Mouse (Mus musculus): ENCODE measurements at regions not wholly inside any gene's neighbourhood (a gene's known extent, or its start where the extent isn't known, plus 50 kb on each side); places are given as distances from the start of the nearest gene placed in this dataset.

DNA sequence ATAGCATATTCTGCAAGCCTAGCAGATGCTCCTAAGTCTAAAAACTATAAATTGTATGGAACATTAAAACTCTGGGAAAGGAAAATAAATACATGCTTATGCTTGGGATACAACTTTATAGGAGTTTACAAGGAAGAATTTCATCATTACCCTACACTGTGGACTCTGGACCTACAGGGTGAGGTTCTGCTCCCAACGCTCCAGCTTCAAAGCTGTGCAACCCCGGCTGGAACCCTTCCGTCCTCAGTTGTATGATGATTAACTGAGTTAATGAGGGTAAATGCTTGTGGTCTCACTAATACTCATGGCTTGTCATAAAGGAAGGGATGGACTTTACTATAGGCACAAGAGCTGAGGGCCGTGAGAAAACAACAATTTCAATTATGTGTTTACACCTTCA is 76.6 kb upstream of the Cited2 start:
- TF ChIP-seq CTCF (IDR thresholded peaks at IDR 0.05; ENCODE audit: low read depth) (no peak), EP300 (IDR thresholded peaks at IDR 0.05; ENCODE audit: low read depth) (no peak)
- Histone ChIP-seq H3K9ac (replicated peaks) (no peak overlapping the region), H3K4me2 (ENCODE audit: low read depth, low read length) (no peak overlapping the region), H3K27me3 (ENCODE audit: insufficient read depth, low read length) (no peaks in the 10 kb centered on the region), H3K4me3 (ENCODE audit: low read depth, low read length) (no peak overlapping the region), H3K36me3 (replicated peaks; ENCODE audit: insufficient read depth, low read length) (no peaks in the 10 kb centered on the region), H3K9me3 (ENCODE audit: low read length) (no peaks in the 10 kb centered on the region), H3K4me1 (ENCODE audit: insufficient read depth) (peaks cover 6% of the 10 kb centered on the region), H3K27ac (ENCODE audit: low read depth) (no peak overlapping the region)
- 71% methylated on average over 4 of the region's 4 CpGs for WGBS (ENCODE audit: insufficient replicate concordance)
- DNase-seq (no peak), ATAC-seq (peak; percentile 79)

DNA sequence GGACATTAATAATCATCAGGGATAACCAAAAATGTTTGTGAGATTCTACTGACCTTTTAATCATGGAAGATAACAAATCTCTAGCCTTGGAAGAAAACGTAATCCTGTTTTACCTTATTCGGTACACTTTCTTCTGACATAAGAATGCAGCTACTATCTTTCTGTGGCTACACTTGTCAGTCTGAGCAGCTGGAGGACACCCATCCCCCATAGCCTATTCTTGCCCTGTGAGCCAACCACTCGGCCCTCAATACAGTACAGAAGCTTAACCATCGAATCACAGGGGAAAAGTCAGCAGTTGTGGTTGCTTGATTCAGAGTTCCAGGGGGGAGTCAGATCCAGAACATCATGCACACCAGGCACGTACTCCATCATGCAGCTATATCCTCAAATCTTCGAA is 74.9 kb upstream of the Cited2 start:
- ATAC-seq (no peak), DNase-seq (no peak)
- H3K4me1 ChIP-seq (ENCODE audit: insufficient read depth): peaks cover 18% of the 10 kb centered on the region
- H3K9ac ChIP-seq (replicated peaks): no peak overlapping the region
- H3K4me3 ChIP-seq (ENCODE audit: low read depth, low read length): no peak overlapping the region
- H3K27ac ChIP-seq (ENCODE audit: low read depth): no peak overlapping the region
- no peaks in the 10 kb centered on the region for H3K9me3 ChIP-seq (ENCODE audit: low read length)
- H3K4me2 ChIP-seq (ENCODE audit: low read depth, low read length): no peak overlapping the region
- WGBS (ENCODE audit: insufficient replicate concordance): 61% methylated on average over 6 of the region's 6 CpGs
- no peaks in the 10 kb centered on the region for H3K27me3 ChIP-seq (ENCODE audit: insufficient read depth, low read length)
- H3K36me3 ChIP-seq (replicated peaks; ENCODE audit: insufficient read depth, low read length): no peaks in the 10 kb centered on the region
- TF ChIP-seq CTCF (IDR thresholded peaks at IDR 0.05; ENCODE audit: low read depth) (no peak), EP300 (IDR thresholded peaks at IDR 0.05; ENCODE audit: low read depth) (no peak)

DNA sequence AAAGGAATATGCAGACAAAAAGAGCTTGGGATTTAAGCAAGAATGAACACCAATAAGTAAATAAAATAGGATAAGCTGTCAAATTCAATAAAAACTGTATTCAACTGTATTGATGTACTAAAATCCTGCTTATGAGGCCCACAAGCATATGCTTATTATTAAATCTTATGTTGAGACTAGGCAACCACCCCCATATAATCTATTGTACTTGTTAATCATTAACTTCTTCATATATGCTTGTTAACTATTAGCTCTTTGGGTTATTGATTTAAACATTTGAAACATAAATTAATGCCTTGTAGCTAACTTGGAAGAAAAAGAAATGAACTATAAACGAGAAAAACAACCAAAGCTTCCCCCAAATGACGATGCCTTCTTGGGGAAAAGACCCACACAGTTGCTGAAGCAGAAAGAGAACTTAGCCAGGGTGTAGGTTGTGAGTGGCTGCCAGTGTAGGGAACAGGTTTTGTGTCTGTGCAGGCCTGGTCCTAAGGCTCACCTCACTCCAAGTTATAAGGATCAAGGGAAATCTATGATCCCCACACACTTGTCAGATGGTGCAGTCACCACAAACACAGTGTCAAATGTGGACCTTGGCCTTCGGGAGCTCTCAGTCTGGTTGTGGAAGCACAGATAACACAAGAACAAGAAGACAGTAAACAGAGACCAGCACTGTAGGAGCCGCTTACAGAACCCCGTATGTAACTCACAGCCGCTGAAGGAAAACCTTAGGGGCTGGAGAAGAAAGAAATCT is 71.8 kb upstream of the Cited2 start:
- peak overlapping the region; percentile 62 for H3K27ac ChIP-seq (ENCODE audit: low read depth)
- H3K36me3 ChIP-seq (replicated peaks; ENCODE audit: insufficient read depth, low read length): no peaks in the 10 kb centered on the region
- 57% methylated on average over 6 of the region's 6 CpGs for WGBS (ENCODE audit: insufficient replicate concordance)
- TF ChIP-seq CTCF (IDR thresholded peaks at IDR 0.05; ENCODE audit: low read depth): no peak
- TF ChIP-seq EP300 (IDR thresholded peaks at IDR 0.05; ENCODE audit: low read depth): no peak
- no peak overlapping the region for H3K4me2 ChIP-seq (ENCODE audit: low read depth, low read length)
- H3K27me3 ChIP-seq (ENCODE audit: insufficient read depth, low read length): no peaks in the 10 kb centered on the region
- no peaks in the 10 kb centered on the region for H3K9me3 ChIP-seq (ENCODE audit: low read length)
- no peak overlapping the region for H3K4me3 ChIP-seq (ENCODE audit: low read depth, low read length)
- ATAC-seq: peak; percentile 67
- H3K4me1 ChIP-seq (ENCODE audit: insufficient read depth): peaks cover 21% of the 10 kb centered on the region
- H3K9ac ChIP-seq (replicated peaks): no peak overlapping the region
- DNase-seq: no peak

DNA sequence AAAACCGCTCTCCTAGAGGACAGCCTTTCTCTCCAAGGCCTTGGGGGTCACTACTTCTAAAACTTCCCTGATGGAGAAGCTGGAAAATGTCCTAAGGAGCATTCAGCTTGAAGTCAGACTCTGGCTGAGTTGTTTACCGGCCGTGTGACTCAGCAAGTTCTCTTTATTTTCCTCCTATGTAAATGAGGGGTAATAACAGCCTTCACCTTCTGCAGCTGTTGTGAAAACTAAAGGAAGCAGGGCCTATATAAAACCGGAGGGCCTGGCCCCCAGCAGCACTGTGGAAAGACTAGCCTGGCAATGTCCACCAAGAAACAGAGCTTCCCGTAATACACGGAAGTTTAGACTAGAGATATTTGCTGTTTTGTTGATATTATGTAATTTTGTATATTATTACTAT is 69.7 kb upstream of the Cited2 start:
- 44% methylated on average over 6 of the region's 6 CpGs for WGBS (ENCODE audit: insufficient replicate concordance)
- H3K27ac ChIP-seq (ENCODE audit: low read depth): 0 out of 2 replicates have a peak overlapping the region, but pooled peaks have one; percentile 2
- no peak for DNase-seq
- H3K9me3 ChIP-seq (ENCODE audit: low read length): no peaks in the 10 kb centered on the region
- H3K4me1 ChIP-seq (ENCODE audit: insufficient read depth): peaks cover 21% of the 10 kb centered on the region
- H3K4me3 ChIP-seq (ENCODE audit: low read depth, low read length): no peak overlapping the region
- peak; percentile 56 for ATAC-seq
- peak overlapping the region; percentile 2; the same call in 1 of the 2 replicates for H3K4me2 ChIP-seq (ENCODE audit: low read depth, low read length)
- TF ChIP-seq EP300 (IDR thresholded peaks at IDR 0.05; ENCODE audit: low read depth): no peak
- TF ChIP-seq CTCF (IDR thresholded peaks at IDR 0.05; ENCODE audit: low read depth): no peak
- H3K36me3 ChIP-seq (replicated peaks; ENCODE audit: insufficient read depth, low read length): no peaks in the 10 kb centered on the region
- no peaks in the 10 kb centered on the region for H3K27me3 ChIP-seq (ENCODE audit: insufficient read depth, low read length)
- H3K9ac ChIP-seq (replicated peaks): no peak overlapping the region

DNA sequence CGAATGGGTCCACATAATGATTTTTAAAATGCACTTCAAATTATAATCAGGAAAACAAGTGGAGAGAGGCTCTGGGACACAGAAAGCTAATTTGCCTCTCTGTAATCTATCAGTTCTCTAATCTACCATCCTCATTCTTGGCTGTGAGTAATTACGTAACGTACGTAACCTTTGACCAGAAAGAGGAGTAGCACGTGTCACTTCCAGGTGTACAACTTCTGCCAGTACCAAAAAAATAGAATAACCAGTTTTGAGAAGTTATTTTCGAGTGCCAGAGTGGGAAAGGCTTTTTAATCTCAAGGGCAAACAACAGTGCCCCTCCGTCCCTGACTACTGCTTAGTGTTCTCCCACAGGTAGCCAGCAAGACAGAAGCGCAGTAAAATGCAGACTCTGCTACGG is 69.2 kb upstream of the Cited2 start:
- WGBS (ENCODE audit: insufficient replicate concordance): 56% methylated on average over 9 of the region's 9 CpGs
- H3K9ac ChIP-seq (replicated peaks): no peak overlapping the region
- H3K4me2 ChIP-seq (ENCODE audit: low read depth, low read length): no peak overlapping the region
- no peaks in the 10 kb centered on the region for H3K36me3 ChIP-seq (replicated peaks; ENCODE audit: insufficient read depth, low read length)
- no peak overlapping the region for H3K27ac ChIP-seq (ENCODE audit: low read depth)
- H3K27me3 ChIP-seq (ENCODE audit: insufficient read depth, low read length): no peaks in the 10 kb centered on the region
- TF ChIP-seq EP300 (IDR thresholded peaks at IDR 0.05; ENCODE audit: low read depth) (no peak), CTCF (IDR thresholded peaks at IDR 0.05; ENCODE audit: low read depth) (no peak)
- H3K9me3 ChIP-seq (ENCODE audit: low read length): no peaks in the 10 kb centered on the region
- DNase-seq (no peak), ATAC-seq (peak; percentile 54)
- no peak overlapping the region for H3K4me3 ChIP-seq (ENCODE audit: low read depth, low read length)
- peaks cover 21% of the 10 kb centered on the region for H3K4me1 ChIP-seq (ENCODE audit: insufficient read depth)

DNA sequence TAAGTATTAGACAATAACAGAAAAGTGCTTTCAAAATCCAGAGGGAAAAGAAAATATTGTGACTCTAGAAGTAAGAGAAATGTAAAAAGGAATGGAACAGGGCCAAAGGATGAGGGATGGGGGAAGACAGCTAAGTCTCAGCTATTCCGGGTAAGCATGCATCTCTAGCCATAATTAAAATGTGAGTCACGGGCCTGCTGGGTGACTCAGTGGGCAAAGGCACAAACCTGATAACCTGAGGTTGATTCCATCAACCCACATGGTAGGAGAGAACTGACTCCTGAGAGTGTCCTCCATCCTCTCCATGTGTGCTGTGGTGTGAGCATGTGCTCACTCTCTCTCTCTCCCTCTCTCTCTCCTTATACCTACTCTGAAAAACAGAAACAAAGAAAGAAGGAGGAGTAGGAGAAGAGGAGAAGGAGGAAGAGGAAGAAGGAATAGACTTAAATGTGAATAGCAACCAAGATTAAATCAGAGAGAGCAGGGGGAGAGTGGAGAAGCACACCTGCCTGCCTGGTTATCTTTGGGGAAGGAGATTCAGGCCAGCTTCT is 68.6 kb upstream of the Cited2 start:
- Histone ChIP-seq H3K9ac (replicated peaks) (no peak overlapping the region), H3K27ac (ENCODE audit: low read depth) (no peak overlapping the region), H3K9me3 (ENCODE audit: low read length) (no peaks in the 10 kb centered on the region), H3K36me3 (replicated peaks; ENCODE audit: insufficient read depth, low read length) (no peaks in the 10 kb centered on the region), H3K4me2 (ENCODE audit: low read depth, low read length) (no peak overlapping the region), H3K27me3 (ENCODE audit: insufficient read depth, low read length) (no peaks in the 10 kb centered on the region), H3K4me3 (ENCODE audit: low read depth, low read length) (no peak overlapping the region), H3K4me1 (ENCODE audit: insufficient read depth) (peaks cover 21% of the 10 kb centered on the region)
- ATAC-seq (no peak), DNase-seq (no peak)
- TF ChIP-seq CTCF (IDR thresholded peaks at IDR 0.05; ENCODE audit: low read depth): no peak
- TF ChIP-seq EP300 (IDR thresholded peaks at IDR 0.05; ENCODE audit: low read depth): no peak
- WGBS (ENCODE audit: insufficient replicate concordance): 74% methylated on average over 2 of the region's 2 CpGs

Measured in liver, postnatal 0 days (tissue).